Mouse (Mus musculus) kidney, postnatal 0 days (tissue): ENCODE measurements at regions not wholly inside any gene's neighbourhood (a gene's known extent, or its start where the extent isn't known, plus 50 kb on each side); places are given as distances from the start of the nearest gene placed in this dataset.

Experiments
- ATAC-seq: fragments of 200-750 bp; cut with Nextera tagmentation; replicated peaks from 2 replicates; pipeline ENCODE4 v1.8.0; 2017; ENCODE audit warnings: low read depth, moderate number of reproducible peaks, moderate TSS enrichment, moderate library complexity; ENCODE audit not compliant: low FRiP score
- DNase-seq: peaks from one replicate; pipeline ENCODE4 v3.0.0-alpha.2; 2016; ENCODE audit warnings: low spot score
- H3K27ac ChIP-seq: fragments of 300-500 bp; sonication (generic); 2 replicates; pipeline ENCODE4 v1.5.1; 2014; ENCODE audit warnings: mild to moderate bottlenecking
- H3K27me3 ChIP-seq: fragments of 300-500 bp; sonication (generic); 2 replicates; pipeline ENCODE4 v1.6.1; 2014; ENCODE audit warnings: low read length, mixed read lengths; ENCODE audit not compliant: insufficient read depth
- H3K36me3 ChIP-seq: fragments of 300-500 bp; sonication (generic); 2 replicates; pipeline ENCODE4 v1.6.1; 2014; ENCODE audit warnings: low read length, mixed read lengths; ENCODE audit not compliant: insufficient read depth
- H3K4me1 ChIP-seq: fragments of 300-500 bp; sonication (generic); replicated peaks from 2 replicates; pipeline ENCODE4 v1.6.1; 2014; ENCODE audit warnings: antibody characterized with exemption, low read length, mixed read lengths; ENCODE audit not compliant: insufficient read depth
- H3K4me2 ChIP-seq: fragments of 300-500 bp; sonication (generic); 2 replicates; pipeline ENCODE4 v1.6.1; 2014; ENCODE audit warnings: mild to moderate bottlenecking, low read length, moderate library complexity, mixed read lengths
- H3K4me3 ChIP-seq: fragments of 300-500 bp; sonication (generic); replicated peaks from 2 replicates; pipeline ENCODE4 v1.5.1; 2014; ENCODE audit warnings: low read depth, low read length
- H3K9ac ChIP-seq: fragments of 300-500 bp; sonication (generic); 2 replicates; pipeline ENCODE4 v1.6.1; 2014; ENCODE audit warnings: low read depth, low read length
- H3K9me3 ChIP-seq: fragments of 300-500 bp; sonication (generic); replicated peaks from 2 replicates; pipeline ENCODE4 v1.6.1; 2016; ENCODE audit warnings: low read length, inconsistent platforms, mixed read lengths
- CTCF ChIP-seq: IDR thresholded peaks from 2 replicates; pipeline ENCODE4 v1.5.1; 2016; ENCODE audit warnings: antibody characterized with exemption, low read depth, mild to moderate bottlenecking, moderate library complexity
- WGBS: fragments of 180-500 bp; shearing (Covaris S2); extraction: QIAGEN DNeasy Blood & Tissue Kit; methylation state at CpG from one replicate; pipeline ENCODE4 v1.1.7; 2014; 5-methylcytosine and 5-hydroxymethylcytosine counted together

DNA sequence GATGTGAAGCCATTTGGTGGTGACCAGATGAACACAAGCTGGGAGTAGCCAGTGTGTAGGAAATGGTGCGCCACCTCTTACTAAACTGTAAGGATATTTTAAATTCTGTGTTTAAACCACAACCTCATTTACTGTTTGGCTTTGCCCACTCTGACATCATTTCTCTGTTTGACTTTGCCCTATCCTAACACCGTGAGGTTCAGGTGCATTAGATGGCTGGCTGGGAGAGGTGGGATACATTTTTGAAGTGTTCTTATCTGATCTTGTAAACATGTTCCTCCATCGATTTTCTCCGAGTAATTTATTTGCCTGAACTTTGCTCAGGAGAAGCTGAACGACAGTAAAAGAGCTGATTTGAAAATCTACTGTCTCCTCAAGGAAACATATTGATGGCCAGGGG, 472.1 kb downstream of the Cdh26 start:
- 65% methylated on average over 5 of the region's 5 CpGs for WGBS
- Histone ChIP-seq H3K4me2 (no peak overlapping the region), H3K36me3 (no peaks in the 10 kb centered on the region), H3K9ac (no peak overlapping the region), H3K4me3 (no peak overlapping the region), H3K4me1 (no peaks in the 10 kb centered on the region), H3K27ac (no peak overlapping the region), H3K9me3 (no peaks in the 10 kb centered on the region), H3K27me3 (no peaks in the 10 kb centered on the region)
- DNase-seq (no peak), ATAC-seq (no peak)
- TF ChIP-seq CTCF: no peak

DNA sequence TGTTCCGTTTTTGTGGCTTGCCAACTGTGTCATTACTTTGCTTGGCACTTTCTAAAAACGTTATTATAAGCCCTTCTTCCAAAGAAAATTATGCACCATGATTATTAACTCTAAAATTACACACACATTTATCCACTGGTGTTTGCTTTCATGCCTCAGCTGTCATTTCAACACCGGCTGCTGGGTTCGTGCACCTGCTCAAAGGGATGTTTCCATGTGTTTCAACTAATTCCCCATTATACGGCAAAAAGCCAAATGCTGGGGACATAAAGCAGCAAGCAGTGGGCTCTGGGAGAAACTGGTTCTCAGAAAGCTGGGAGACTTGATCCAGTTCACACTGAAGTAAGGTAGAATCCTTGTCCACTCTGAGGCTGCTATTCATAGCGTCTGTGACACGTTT, 479.0 kb downstream of the Cdh26 start:
- DNase-seq (no peak), ATAC-seq (no peak)
- Histone ChIP-seq H3K4me2 (no peak overlapping the region), H3K4me3 (no peak overlapping the region), H3K9me3 (no peaks in the 10 kb centered on the region), H3K27ac (no peak overlapping the region), H3K9ac (no peak overlapping the region), H3K27me3 (no peaks in the 10 kb centered on the region), H3K36me3 (no peaks in the 10 kb centered on the region), H3K4me1 (no peaks in the 10 kb centered on the region)
- WGBS: 76% methylated on average over 7 of the region's 7 CpGs
- TF ChIP-seq CTCF: no peak

- ATAC-seq: peak; percentile 43; the same call in 1 of the 2 replicates
- no peak for TF ChIP-seq CTCF
These were observed 481.3 kb downstream of the Cdh26 start for GRCm38 (mm10) chr2:178911646-178912045.

GRCm38 (mm10) chr2:178916316-178917033, 486.1 kb downstream of the Cdh26 start:
- no peaks in the 10 kb centered on the region for H3K27me3 ChIP-seq
- H3K4me3 ChIP-seq: no peak overlapping the region
- no peaks in the 10 kb centered on the region for H3K4me1 ChIP-seq
- no peak overlapping the region for H3K27ac ChIP-seq
- no peak overlapping the region for H3K9ac ChIP-seq
- DNase-seq (no peak), ATAC-seq (no peak)
- WGBS: 86% methylated on average over 6 of the region's 6 CpGs
- no peaks in the 10 kb centered on the region for H3K9me3 ChIP-seq
- TF ChIP-seq CTCF: no peak
- H3K36me3 ChIP-seq: no peaks in the 10 kb centered on the region
- H3K4me2 ChIP-seq: no peak overlapping the region

More at GRCm38 (mm10) chr2:178911646-178912045, 481.3 kb downstream of the Cdh26 start:
- Histone ChIP-seq H3K4me2 (no peak overlapping the region), H3K27me3 (no peaks in the 10 kb centered on the region), H3K9me3 (no peaks in the 10 kb centered on the region), H3K4me1 (no peaks in the 10 kb centered on the region), H3K9ac (no peak overlapping the region), H3K36me3 (no peaks in the 10 kb centered on the region), H3K4me3 (no peak overlapping the region), H3K27ac (no peak overlapping the region)
- 30% methylated on average over 3 of the region's 3 CpGs for WGBS
- peak; percentile 79 for DNase-seq

GRCm38 (mm10) chr2:178924456-178925115, 494.3 kb downstream of the Cdh26 start:
- Histone ChIP-seq H3K4me2 (no peak overlapping the region), H3K9ac (no peak overlapping the region), H3K4me1 (no peaks in the 10 kb centered on the region; the same call in 1 of the 2 replicates), H3K27me3 (no peaks in the 10 kb centered on the region), H3K4me3 (no peak overlapping the region), H3K36me3 (no peaks in the 10 kb centered on the region), H3K9me3 (no peaks in the 10 kb centered on the region), H3K27ac (no peak overlapping the region)
- no peak for TF ChIP-seq CTCF
- no peak for DNase-seq
- 72% methylated on average over 4 of the region's 4 CpGs for WGBS
- ATAC-seq: no peak

- no peaks in the 10 kb centered on the region for H3K9me3 ChIP-seq
- ATAC-seq (peak; percentile 65; the same call in 1 of the 2 replicates), DNase-seq (peak; percentile 58)
- no peak overlapping the region for H3K4me3 ChIP-seq
- peak overlapping the region; percentile 25; the same call in 1 of the 2 replicates for H3K27ac ChIP-seq
- WGBS: 47% methylated on average over 13 of the region's 13 CpGs
- TF ChIP-seq CTCF: no peak
- no peak overlapping the region for H3K9ac ChIP-seq
- no peak overlapping the region for H3K4me2 ChIP-seq
- H3K36me3 ChIP-seq: no peaks in the 10 kb centered on the region
- H3K4me1 ChIP-seq: no peaks in the 10 kb centered on the region; the same call in 1 of the 2 replicates
- H3K27me3 ChIP-seq: no peaks in the 10 kb centered on the region
These were observed 496.8 kb downstream of the Cdh26 start for GRCm38 (mm10) chr2:178927038-178927660.
